Mouse (Mus musculus): ENCODE data around the gene Ubac2. TPM values are rescaled to one million over a fixed set of nuclear protein-coding genes. Genes with fewer than 3 reads are reported as not detected.

Ubac2 gene
- polyA plus RNA-seq, 1 experiment from 2014 or later, result 38.5 TPM

GRCm38 (mm10) chr14:121930731-121931383, 52.4 kb downstream of the Ubac2 start:
- Histone ChIP-seq H3K36me3 (ENCODE audit: control insufficient read depth, insufficient read depth, low read length) (no peaks in the 10 kb centered on the region; the same call in 1 of the 2 replicates), H3K27me3 (ENCODE audit: control insufficient read depth, insufficient read depth, low read length) (no peaks in the 10 kb centered on the region), H3K27ac (replicated peaks) (no peak overlapping the region), H3K4me1 (replicated peaks; ENCODE audit: control insufficient read depth, insufficient read depth) (no peaks in the 10 kb centered on the region), H3K9me3 (ENCODE audit: control insufficient read depth, low read length) (no peaks in the 10 kb centered on the region), H3K4me3 (ENCODE audit: low read depth, low read length) (no peak overlapping the region), H3K4me2 (replicated peaks; ENCODE audit: low read depth) (no peak overlapping the region), H3K9ac (ENCODE audit: low read length) (no peak overlapping the region)
- ATAC-seq (ENCODE audit: low FRiP score, low TSS enrichment) (no peak), DNase-seq (ENCODE audit: low spot score) (peak; percentile 12)
- no peak for TF ChIP-seq CTCF (IDR thresholded peaks at IDR 0.05; ENCODE audit: low read depth)
- no peak for TF ChIP-seq EP300 (optimal IDR thresholded peaks at IDR 0.05)
- 54% methylated on average over 7 of the region's 7 CpGs for WGBS

- H3K27ac ChIP-seq (replicated peaks), result no peak overlapping the region
- DNase-seq (ENCODE audit: low spot score) (peak; percentile 3), ATAC-seq (ENCODE audit: low FRiP score, low TSS enrichment) (no peak)
- H3K4me1 ChIP-seq (replicated peaks; ENCODE audit: control insufficient read depth, insufficient read depth), result no peaks in the 10 kb centered on the region
- H3K9ac ChIP-seq (ENCODE audit: low read length), result no peak overlapping the region
- 84% methylated on average over 3 of the region's 3 CpGs for WGBS
- TF ChIP-seq EP300 (optimal IDR thresholded peaks at IDR 0.05) (no peak), CTCF (IDR thresholded peaks at IDR 0.05; ENCODE audit: low read depth) (no peak)
- H3K27me3 ChIP-seq (ENCODE audit: control insufficient read depth, insufficient read depth, low read length), result no peaks in the 10 kb centered on the region
- H3K4me2 ChIP-seq (replicated peaks; ENCODE audit: low read depth), result no peak overlapping the region
- H3K36me3 ChIP-seq (ENCODE audit: control insufficient read depth, insufficient read depth, low read length), result no peaks in the 10 kb centered on the region; the same call in 1 of the 2 replicates
- no peaks in the 10 kb centered on the region for H3K9me3 ChIP-seq (ENCODE audit: control insufficient read depth, low read length)
- no peak overlapping the region for H3K4me3 ChIP-seq (ENCODE audit: low read depth, low read length)
Observed at GRCm38 (mm10) chr14:121931594-121931993, 53.2 kb downstream of the Ubac2 start.

DNA sequence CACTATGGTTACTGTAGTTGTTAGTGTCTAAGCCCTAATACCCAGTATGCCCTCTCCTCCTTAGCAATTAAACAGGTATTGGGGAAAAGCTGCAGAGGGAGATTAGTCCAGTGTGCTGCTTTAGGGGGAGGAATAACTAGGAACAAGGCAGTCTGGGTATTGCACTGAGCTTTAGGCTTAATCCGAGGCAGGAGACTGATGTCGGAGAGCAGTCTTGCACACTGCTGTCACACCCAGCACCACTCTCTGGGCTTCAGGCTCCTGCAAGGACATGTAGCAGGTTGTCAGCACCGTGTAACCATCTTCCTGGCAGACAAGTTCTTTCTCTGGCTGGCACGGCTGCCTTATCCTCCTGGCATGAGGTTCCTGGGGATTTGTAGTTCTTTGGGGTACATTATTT, 53.8 kb downstream of the Ubac2 start:
- H3K9ac ChIP-seq (ENCODE audit: low read length), result no peak overlapping the region
- H3K36me3 ChIP-seq (ENCODE audit: control insufficient read depth, insufficient read depth, low read length), result no peaks in the 10 kb centered on the region; the same call in 1 of the 2 replicates
- no peak for ATAC-seq (ENCODE audit: low FRiP score, low TSS enrichment)
- peak; percentile 11 for DNase-seq (ENCODE audit: low spot score)
- H3K27me3 ChIP-seq (ENCODE audit: control insufficient read depth, insufficient read depth, low read length), result no peaks in the 10 kb centered on the region
- H3K4me3 ChIP-seq (ENCODE audit: low read depth, low read length), result no peak overlapping the region
- TF ChIP-seq EP300 (optimal IDR thresholded peaks at IDR 0.05), result no peak
- WGBS, result 68% methylated on average over 4 of the region's 4 CpGs
- no peak overlapping the region for H3K27ac ChIP-seq (replicated peaks)
- no peaks in the 10 kb centered on the region for H3K9me3 ChIP-seq (ENCODE audit: control insufficient read depth, low read length)
- H3K4me1 ChIP-seq (replicated peaks; ENCODE audit: control insufficient read depth, insufficient read depth), result no peaks in the 10 kb centered on the region
- H3K4me2 ChIP-seq (replicated peaks; ENCODE audit: low read depth), result no peak overlapping the region

- H3K4me3 ChIP-seq (ENCODE audit: low read depth, low read length), result no peak overlapping the region
- H3K9ac ChIP-seq (ENCODE audit: low read length), result no peak overlapping the region
- H3K9me3 ChIP-seq (ENCODE audit: control insufficient read depth, low read length), result no peaks in the 10 kb centered on the region
- ATAC-seq (ENCODE audit: low FRiP score, low TSS enrichment), result no peak
- DNase-seq (ENCODE audit: low spot score), result peak; percentile 9
- no peaks in the 10 kb centered on the region for H3K27me3 ChIP-seq (ENCODE audit: control insufficient read depth, insufficient read depth, low read length)
- 82% methylated on average over 7 of the region's 7 CpGs for WGBS
- no peaks in the 10 kb centered on the region for H3K4me1 ChIP-seq (replicated peaks; ENCODE audit: control insufficient read depth, insufficient read depth)
- no peak overlapping the region for H3K4me2 ChIP-seq (replicated peaks; ENCODE audit: low read depth)
- no peaks in the 10 kb centered on the region; the same call in 1 of the 2 replicates for H3K36me3 ChIP-seq (ENCODE audit: control insufficient read depth, insufficient read depth, low read length)
- H3K27ac ChIP-seq (replicated peaks), result no peak overlapping the region
- TF ChIP-seq EP300 (optimal IDR thresholded peaks at IDR 0.05), result no peak
- no peak for TF ChIP-seq CTCF (IDR thresholded peaks at IDR 0.05; ENCODE audit: low read depth)
Observed at GRCm38 (mm10) chr14:121933906-121934596, 55.6 kb downstream of the Ubac2 start.

- H3K36me3 ChIP-seq (ENCODE audit: control insufficient read depth, insufficient read depth, low read length), result no peaks in the 10 kb centered on the region; the same call in 1 of the 2 replicates
- TF ChIP-seq EP300 (optimal IDR thresholded peaks at IDR 0.05), result no peak
- no peak for TF ChIP-seq CTCF (IDR thresholded peaks at IDR 0.05; ENCODE audit: low read depth)
- no peak overlapping the region for H3K27ac ChIP-seq (replicated peaks)
- DNase-seq (ENCODE audit: low spot score) (no peak), ATAC-seq (ENCODE audit: low FRiP score, low TSS enrichment) (no peak)
- WGBS, result 81% methylated on average over 5 of the region's 5 CpGs
- no peak overlapping the region for H3K4me2 ChIP-seq (replicated peaks; ENCODE audit: low read depth)
- H3K27me3 ChIP-seq (ENCODE audit: control insufficient read depth, insufficient read depth, low read length), result no peaks in the 10 kb centered on the region
- no peaks in the 10 kb centered on the region for H3K4me1 ChIP-seq (replicated peaks; ENCODE audit: control insufficient read depth, insufficient read depth)
- no peak overlapping the region for H3K9ac ChIP-seq (ENCODE audit: low read length)
- no peak overlapping the region for H3K4me3 ChIP-seq (ENCODE audit: low read depth, low read length)
- H3K9me3 ChIP-seq (ENCODE audit: control insufficient read depth, low read length), result no peaks in the 10 kb centered on the region
Observed at GRCm38 (mm10) chr14:121934597-121934946, 56.2 kb downstream of the Ubac2 start.

- Histone ChIP-seq H3K36me3 (ENCODE audit: control insufficient read depth, insufficient read depth, low read length) (no peaks in the 10 kb centered on the region; the same call in 1 of the 2 replicates), H3K27ac (replicated peaks) (no peak overlapping the region), H3K9me3 (ENCODE audit: control insufficient read depth, low read length) (no peaks in the 10 kb centered on the region), H3K9ac (ENCODE audit: low read length) (no peak overlapping the region), H3K4me1 (replicated peaks; ENCODE audit: control insufficient read depth, insufficient read depth) (no peaks in the 10 kb centered on the region), H3K4me2 (replicated peaks; ENCODE audit: low read depth) (no peak overlapping the region), H3K4me3 (ENCODE audit: low read depth, low read length) (no peak overlapping the region), H3K27me3 (ENCODE audit: control insufficient read depth, insufficient read depth, low read length) (no peaks in the 10 kb centered on the region)
- DNase-seq (ENCODE audit: low spot score) (no peak), ATAC-seq (ENCODE audit: low FRiP score, low TSS enrichment) (no peak)
- TF ChIP-seq CTCF (IDR thresholded peaks at IDR 0.05; ENCODE audit: low read depth) (no peak), EP300 (optimal IDR thresholded peaks at IDR 0.05) (no peak)
- WGBS, result 90% methylated on average over 4 of the region's 4 CpGs
Observed at GRCm38 (mm10) chr14:121936356-121936755, 57.9 kb downstream of the Ubac2 start.
